Mouse (Mus musculus) hematopoietic stem cell, adult 5-6 weeks (primary cell): Measurements from ENCODE around the gene Senp3. TPM values are rescaled to one million over a fixed set of nuclear protein-coding genes. Genes with fewer than 3 reads are reported as not detected.

Experiments
- ATAC-seq, 2 experiments: fragments of 125-278 bp in 1 of 2; replicated peaks in 1 of 2; 2 replicates each; pipeline ENCODE4 v1.8.0; 2016 to 2017; ENCODE audit warnings: inconsistent platforms in 2 of 2, mild to moderate bottlenecking in 2 of 2, moderate number of reproducible peaks in 2 of 2, low read depth in 1 of 2, moderate TSS enrichment in 1 of 2; ENCODE audit not compliant: low FRiP score in 2 of 2, poor library complexity in 2 of 2, severe bottlenecking in 2 of 2, insufficient read depth in 1 of 2, low TSS enrichment in 1 of 2
- total RNA-seq: library from RNA; stranded (forward); fragments of 172-1452, 232-1000 nt; gene quantifications from 2 replicates; pipeline ENCODE4 v1.2.3, GENCODE M21; 2017

Senp3 gene
- total RNA-seq, 1 experiment from 2014 or later: 105 TPM

DNA sequence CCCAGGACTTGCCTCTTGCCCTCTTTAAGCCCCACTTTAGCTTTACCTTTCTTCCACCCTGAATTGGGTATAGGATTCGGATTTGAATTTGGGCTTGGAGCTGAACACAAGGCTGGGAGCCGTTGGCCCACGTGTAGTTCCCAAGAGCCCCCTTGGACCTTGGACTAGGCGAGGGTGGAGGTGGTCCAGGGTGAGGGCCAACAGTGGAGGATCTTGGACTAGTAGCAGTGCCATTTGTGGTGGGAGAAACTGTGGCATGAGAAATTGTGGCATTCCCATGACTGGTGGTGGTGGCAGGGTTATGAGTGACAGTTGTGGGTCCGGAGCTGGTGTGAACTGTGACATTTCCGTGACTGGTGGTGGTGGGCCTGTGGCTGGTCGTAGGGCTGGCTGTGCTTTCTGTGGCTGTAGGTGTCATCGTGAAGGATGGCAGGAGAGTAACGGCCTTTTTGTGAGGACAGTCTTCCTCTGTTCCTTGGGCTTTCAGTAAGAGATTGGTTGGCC lies 16.4 kb downstream of the Senp3 start:
- no peak for ATAC-seq

DNA sequence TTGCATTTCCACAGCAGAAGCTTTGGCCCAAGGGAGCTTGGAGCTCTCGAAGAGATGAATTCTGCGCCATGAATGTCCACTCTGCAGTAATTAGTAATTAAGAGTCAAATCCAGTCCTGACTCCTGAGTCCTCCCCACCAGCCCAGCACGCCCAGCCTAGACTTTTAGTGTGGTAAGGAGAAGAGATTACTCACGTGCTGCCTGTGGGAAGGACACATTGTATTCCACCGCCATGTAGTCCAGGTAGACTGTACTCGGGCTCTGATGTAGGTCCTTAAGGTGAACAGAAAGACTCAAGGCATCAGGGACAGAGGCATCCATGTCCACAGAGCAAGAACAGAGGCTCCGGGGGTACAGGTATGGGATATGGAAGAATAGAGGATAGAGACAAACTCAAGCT lies 17.0 kb downstream of the Senp3 start:
- no peak for ATAC-seq

DNA sequence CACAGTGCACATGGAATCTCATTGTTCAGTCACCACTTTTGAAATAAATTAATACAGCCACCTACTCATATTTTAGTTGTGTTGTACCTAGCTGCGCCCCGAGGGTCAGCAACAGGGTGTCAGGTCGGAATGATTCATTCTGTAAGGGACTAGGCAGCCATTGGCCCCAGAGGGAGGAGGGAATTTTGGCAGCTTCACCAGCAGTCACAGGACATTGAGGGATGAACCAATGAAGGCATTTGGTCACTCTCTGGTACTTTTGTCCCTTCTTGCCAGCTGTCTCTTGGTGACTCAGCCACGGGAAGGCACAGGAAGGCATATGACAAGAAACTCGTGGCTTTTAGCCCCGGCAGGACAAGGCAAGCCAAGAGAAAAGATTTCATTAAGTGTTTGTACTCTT lies 18.1 kb downstream of the Senp3 start:
- no peak for ATAC-seq

DNA sequence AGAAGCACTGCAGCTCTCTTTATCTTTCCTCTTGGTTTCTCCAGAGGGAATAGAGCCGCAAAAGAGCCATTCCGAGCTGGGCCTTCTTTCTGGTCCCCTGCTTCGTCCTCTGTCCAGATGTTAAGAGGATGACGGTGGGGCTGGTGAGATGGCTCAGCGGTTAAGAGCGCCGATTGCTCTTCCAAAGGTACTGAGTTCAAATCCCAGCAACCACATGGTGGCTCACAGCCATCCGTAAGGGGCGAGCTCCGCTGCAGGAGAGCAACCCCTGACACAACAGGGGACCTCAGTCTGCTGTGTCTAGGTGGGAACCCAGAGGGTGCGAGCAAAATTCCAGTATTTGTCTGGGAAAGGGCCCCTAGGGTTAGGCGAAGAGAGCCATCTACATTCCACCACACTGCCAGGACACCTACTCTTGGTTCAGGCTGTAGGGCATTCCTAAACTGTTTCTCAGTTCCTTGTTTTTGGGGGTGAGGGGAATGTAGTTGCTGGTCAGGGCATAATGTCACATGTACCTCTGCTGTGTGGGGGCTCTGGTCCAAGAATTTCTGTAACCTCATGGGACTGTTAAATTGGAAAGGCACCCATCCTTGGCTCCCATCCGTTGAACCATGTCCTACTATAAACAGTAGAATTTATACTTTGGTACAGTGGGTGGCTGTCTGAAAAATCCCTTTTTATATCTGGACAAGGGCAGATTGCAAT lies 18.8 kb downstream of the Senp3 start:
- ATAC-seq: no peak

DNA sequence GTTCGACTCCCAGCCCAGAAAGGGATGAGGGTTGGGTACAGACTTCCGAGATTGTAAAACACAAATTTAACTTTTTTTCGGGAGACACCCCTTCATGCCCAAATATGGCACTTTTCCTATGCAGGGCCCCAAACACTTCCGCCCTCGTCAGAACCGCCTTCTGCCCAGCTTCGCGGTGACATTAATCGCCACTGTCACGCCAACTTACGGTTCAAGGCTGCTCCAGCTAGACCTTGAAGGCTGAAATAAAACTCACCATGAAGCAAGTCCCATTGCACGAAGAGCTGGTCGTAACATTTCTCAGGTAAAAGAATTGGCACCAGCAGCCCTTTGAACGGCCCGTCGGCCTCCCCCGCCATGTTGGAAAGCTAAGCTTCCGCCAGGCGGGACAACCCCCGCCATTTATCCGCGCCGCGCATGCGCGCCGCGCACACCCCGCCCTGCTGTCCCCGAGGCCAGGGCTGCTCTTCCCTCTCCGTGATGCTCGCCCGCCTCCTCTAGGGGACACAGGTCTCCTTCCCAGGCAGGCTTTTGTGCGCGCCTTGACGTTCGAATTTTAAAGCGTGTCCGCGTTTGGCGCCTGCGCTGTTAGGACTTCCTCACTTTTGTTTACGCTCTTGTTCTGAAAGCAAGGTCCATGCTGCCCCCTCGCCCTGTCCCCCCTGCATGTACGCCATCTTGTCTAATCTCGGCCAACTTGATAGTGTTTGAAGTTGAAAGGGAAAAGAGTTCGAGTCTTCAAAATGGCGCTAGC lies 19.5 kb downstream of the Senp3 start, which contains the start of gene Mpdu1:
Gene Mpdu1 (minus strand): TSS at position 430 of the 754 bp plus-strand sequence.
- ATAC-seq: peak; percentile 83 to 85

DNA sequence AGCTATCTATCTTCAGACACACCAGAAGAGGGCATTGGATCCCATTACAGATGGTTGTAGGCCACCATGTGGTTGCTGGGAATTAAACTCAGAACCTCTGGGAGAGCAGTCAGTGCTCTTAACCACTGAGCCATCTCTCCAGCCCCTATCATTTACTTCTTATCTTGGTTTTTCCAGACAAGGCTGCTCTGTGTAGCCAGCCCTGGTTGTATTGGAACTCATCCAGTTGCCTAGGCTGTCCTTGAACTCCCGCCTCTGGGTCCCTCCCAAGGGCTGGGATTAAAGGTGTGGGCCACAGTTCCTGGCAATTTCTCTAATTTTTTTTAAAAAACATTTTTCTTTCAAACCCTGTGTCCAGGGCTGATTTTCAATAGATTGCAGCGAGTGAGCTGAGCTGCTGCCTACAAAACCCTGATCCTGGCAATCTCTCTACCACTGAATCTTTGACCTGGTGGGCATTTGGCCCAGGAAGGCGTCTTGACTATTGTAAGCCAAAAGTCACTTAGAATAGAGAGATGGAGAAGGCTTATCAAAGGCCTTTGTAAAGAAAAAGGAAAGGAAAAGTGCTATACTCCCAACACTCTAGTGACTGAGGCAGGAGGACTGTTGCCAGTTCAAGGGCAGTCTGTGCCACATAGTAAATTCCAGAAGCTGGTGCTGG lies 20.5 kb downstream of the Senp3 start:
- ATAC-seq: no peak

DNA sequence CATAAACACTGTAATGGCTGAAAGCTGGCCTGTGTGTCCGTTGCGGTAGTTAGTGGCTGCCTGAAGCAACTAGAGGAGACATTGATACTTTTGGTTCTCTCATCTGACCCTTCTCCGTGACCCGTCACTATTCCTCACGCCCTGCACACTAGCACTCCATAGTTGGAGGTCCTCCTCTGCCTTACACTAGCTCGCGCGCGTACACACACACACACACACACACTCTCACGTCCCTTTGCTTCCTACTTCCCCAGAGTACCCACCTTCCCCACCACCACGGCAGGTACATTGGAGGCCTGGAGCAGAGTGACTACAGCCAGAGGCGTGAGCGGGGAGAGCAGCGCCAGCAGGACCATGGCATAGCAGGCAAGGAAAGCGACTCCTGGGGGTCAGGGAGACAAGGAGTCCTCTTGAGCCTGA lies 24.4 kb downstream of the Senp3 start:
- no peak for ATAC-seq

DNA sequence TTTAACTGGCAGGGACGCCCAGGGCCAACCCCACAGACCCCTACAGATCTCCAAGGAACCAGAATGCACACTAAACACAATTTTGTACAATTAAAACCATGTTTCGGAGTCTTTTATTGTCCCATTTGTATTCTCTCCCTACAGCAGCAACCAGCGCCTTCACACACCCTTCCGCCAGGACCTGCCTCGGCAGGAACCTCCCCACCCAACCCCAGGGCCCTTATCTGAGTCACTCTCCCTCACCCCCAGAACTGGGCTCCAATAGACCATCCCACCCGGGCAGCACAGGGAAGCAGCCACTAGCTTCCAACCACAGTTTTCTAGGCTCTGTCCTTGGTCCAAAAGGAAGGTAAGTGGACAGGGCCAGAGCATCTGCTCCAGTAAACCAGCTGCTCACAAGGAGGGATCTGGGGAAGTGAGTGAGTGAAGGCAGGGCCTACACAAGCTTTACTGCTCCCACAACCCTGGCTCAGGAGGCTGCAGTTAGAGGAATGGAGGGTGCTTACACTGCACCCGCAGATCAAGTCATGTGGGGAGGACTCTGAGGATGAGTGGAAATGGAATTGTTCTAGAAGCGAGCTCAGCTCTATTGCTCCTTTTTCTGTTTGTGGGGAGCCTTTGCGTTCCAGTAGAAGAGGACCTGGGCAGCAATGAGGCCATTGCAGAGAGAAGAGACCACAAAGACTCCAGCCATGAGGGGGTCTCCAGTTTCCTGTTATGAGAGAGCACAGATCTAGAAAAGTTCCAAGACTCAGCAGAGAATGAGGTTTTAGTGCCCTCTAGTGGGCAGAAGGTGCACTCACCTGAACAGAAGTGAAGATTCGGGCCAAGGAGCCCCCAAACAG lies 25.0 kb downstream of the Senp3 start:
- peak; percentile 30 to 39; a peak in 1 of 4 replicates for ATAC-seq

DNA sequence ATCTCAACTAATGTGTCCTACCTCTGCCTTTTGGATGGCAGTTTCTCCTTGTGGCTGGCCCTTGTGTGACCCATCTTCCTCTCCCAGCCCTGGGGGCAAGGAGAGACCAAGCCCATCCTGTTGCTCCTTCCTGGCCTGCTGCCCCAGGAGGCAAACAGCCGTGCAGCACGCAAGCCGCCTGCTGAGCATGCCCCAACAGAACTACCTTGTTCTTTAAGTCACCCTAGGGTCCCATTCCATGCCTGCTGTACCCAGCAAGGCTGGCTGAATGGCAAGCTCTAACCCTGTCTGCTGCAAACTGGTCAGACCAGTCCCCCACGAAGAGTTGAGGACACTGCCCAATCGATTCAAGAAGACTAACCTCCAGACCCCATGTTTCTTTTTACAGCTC lies 25.8 kb downstream of the Senp3 start:
- no peak for ATAC-seq

DNA sequence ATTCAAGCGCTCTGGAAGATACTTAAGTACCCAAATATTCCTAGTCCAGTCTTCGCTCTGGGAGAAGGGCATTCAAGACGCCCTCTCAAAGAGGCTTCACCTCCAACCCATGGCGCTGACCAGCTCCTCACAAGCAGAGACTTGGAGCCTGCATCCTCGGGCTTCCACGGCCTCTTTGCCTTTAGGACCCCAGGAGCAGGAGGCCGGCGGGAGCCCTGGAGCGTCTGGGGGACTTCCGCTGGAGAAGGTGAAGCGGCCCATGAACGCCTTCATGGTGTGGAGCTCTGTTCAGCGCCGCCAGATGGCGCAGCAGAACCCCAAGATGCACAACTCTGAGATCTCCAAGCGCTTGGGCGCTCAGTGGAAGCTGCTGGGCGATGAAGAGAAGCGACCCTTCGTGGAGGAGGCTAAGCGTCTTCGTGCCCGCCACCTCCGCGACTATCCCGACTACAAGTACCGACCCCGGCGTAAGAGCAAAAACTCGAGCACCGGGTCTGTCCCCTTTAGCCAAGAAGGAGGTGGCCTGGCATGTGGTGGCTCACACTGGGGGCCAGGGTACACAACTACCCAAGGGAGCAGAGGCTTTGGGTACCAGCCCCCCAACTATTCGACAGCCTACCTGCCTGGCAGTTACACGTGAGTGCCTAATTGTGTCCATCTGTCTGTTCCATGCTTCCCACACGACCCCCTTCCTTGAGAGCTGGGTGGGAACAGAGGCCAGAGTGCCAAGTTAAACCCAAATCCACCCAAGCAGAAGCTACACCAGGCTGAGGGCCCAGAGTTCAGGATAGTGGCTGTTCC lies 26.4 kb downstream of the Senp3 start, which contains the start of gene Sox15:
Gene Sox15 (plus strand): TSS at position 51 of the 801 bp plus-strand sequence.
- ATAC-seq: peak; percentile 34 to 54; a peak in 3 of 4 replicates

DNA sequence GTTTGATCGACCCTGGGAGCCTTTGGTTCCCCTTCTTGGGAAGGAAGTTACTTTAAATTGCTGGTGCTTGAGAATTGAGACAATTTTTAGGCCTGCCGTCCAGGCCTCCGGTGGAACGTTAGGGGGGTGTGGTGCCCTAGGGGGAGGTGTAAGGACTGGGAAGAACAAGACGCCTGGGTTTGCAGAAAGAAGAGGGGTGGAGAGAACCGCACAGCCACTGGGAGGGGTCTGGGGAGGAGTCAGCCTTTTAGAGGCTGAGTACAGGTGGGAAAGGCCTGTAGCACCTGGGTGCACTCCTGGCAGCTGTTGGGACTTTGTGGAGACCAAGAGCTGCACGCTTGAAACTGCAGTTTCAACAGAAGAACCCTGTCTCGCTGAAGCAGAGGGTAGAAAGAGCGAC lies 27.1 kb downstream of the Senp3 start:
- no peak for ATAC-seq

DNA sequence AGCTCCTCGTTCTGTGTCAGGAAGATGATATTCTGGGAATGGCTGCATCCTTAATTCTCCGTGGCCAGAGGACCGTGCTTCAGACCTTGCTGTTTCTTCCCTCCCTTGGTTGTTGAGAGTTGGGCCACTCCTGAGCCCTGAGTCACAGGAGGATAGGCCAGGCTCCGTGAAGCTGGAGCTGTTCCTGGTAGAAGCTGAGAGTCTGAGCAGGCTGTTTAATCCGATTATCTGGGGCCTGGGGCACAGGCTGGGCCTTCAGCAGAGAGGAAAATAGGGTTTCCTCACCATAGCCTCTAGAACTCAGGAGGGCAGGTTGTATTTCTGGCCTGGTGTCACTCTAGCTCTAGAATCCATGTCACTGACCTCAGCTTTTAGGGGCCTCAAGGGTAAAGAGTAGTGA lies 28.5 kb downstream of the Senp3 start:
- no peak for ATAC-seq

DNA sequence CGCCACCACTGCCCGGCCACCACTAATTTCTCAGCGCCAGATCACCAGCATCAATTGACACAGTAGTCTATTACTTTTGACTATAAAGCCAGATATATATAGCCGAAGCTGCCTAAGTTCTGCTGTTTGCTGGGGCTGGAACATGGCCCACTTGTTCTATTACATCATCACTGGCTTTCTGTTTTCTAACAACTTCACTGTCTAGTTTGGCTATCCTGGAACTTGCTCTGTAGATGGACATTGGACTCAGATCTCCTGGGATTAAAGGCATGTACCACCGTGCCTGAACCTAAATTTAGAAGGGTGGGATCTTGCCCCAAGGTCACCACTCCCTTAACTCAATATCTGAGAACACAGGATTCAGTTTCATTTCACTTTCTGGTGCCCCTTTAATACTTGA lies 36.0 kb downstream of the Senp3 start:
- no peak for ATAC-seq

DNA sequence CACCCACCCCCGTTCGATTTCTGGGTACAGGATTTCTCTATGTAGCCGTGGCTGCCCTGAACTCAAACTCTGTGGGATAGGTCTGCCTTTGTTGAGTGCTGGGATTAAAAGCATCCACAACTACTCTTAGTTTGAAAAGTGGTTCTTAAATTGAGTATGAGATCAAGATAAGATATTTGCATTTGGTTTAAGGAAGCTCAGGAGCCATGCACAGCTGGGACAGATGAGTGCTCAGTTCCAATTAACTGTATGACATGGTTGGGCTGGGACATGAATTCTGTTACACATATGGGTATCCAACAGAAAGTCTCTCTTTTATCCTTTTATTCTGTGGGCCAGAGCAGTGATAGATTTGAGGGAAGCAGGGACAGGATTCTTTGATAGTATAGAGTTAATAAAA lies 46.4 kb downstream of the Senp3 start:
- no peak for ATAC-seq

DNA sequence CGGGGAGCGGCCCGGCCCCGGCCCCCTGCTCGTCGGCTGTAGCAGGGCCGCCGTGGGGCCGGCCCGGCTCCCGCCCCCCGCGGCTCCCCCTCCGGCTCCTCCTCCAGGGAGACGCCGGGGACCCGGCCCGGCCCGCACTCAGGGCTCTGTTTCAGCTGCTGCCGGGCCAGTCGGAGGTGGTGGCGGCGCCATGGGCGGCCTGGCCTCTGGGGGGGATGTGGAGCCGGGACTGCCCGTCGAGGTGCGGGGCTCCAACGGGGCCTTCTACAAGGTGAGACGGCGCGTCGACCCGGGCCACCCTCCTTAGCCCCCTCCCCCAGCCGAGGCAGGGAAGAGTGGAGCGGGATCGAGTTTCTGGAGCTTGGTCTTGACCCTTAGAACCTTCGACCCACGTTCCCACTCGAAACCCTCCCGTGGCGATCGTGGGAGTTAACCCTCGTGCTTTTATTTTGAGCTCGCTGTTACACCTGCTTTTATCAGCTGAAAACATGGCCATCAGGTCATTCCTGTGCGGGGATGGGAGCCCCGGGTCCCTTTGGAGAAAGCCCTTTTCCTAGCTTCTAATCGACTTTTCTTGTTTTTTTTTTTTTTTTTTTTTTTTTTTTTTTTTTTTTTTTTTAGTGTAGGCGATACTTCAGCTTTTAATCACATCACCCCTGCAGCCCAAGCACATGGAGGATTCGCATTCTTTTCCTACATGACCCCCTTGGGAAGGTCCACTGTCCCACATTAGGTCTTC lies 48.6 kb downstream of the Senp3 start:
- no peak for ATAC-seq
